Mouse (Mus musculus) lung, embryonic 16.5 days (tissue): ENCODE results near the gene Lin9. TPM values are rescaled to one million over a fixed set of nuclear protein-coding genes. Genes with fewer than 3 reads are reported as not detected.
"Not testable (repeated sequence)": the region's sequence is repeated elsewhere in the genome, so short reads cannot be mapped to it uniquely, and the experiment has no call there.

Source experiments
- ATAC-seq: fragments of 200-750 bp; cut with Nextera tagmentation; 2 replicates; pipeline ENCODE4 v1.8.0; 2017; ENCODE audit warnings: low read depth, mild to moderate bottlenecking, moderate library complexity
- H3K27ac ChIP-seq: fragments of 300-500 bp; sonication (generic); 2 replicates; pipeline ENCODE4 v1.5.1; 2014; ENCODE audit warnings: mild to moderate bottlenecking, control low read depth, low read length
- H3K27me3 ChIP-seq: fragments of 300-500 bp; sonication (generic); 2 replicates; pipeline ENCODE4 v1.6.1; 2014; ENCODE audit warnings: low read depth, low read length, mixed read lengths; ENCODE audit not compliant: control insufficient read depth, insufficient read depth
- H3K36me3 ChIP-seq: fragments of 300-500 bp; sonication (generic); 2 replicates; pipeline ENCODE4 v1.6.1; 2014; ENCODE audit warnings: low read length; ENCODE audit not compliant: control insufficient read depth, insufficient read depth
- H3K4me1 ChIP-seq: fragments of 300-500 bp; sonication (generic); replicated peaks from 2 replicates; pipeline ENCODE4 v1.6.1; 2014; ENCODE audit warnings: low read length, mixed read lengths; ENCODE audit not compliant: control insufficient read depth, insufficient read depth
- H3K4me2 ChIP-seq: fragments of 300-500 bp; sonication (generic); 2 replicates; pipeline ENCODE4 v1.6.1; 2014; ENCODE audit warnings: low read depth, low read length, control low read depth
- H3K4me3 ChIP-seq: fragments of 300-500 bp; sonication (generic); 2 replicates; pipeline ENCODE4 v1.5.1; 2014; ENCODE audit warnings: mild to moderate bottlenecking, low read length, control low read depth
- H3K9ac ChIP-seq: fragments of 300-500 bp; sonication (generic); 2 replicates; pipeline ENCODE4 v1.6.1; 2014; ENCODE audit warnings: low read length, control low read depth
- H3K9me3 ChIP-seq: fragments of 300-500 bp; sonication (generic); 2 replicates; pipeline ENCODE4 v1.6.1; 2016; ENCODE audit warnings: low read length; ENCODE audit not compliant: control insufficient read depth
- WGBS: fragments of 180-500 bp; shearing (Covaris S2); extraction: QIAGEN DNeasy Blood & Tissue Kit; methylation state at CpG from one replicate; pipeline ENCODE4 v1.1.7; 2014; 5-methylcytosine and 5-hydroxymethylcytosine counted together
- polyA plus RNA-seq: library from polyadenylated mRNA; unstranded; fragments of >200 nt; fragmentation: Nextera tagmentation; extraction: Ambion mirVana; gene quantifications from 2 replicates; pipeline ENCODE4 v1.2.1, GENCODE M21; 2015

The Lin9 gene
- polyA plus RNA-seq = 19.8 and 22.3 TPM in 2 replicates

GRCm38 (mm10) chr1:180641137-180641517 lies at the start of gene Lin9:
TSS of gene Lin9 (plus strand) at chr1:180641150.
- peak; percentile 95 for ATAC-seq

GRCm38 (mm10) chr1:180600578-180600977 lies 40.4 kb upstream of the Lin9 start:
- ATAC-seq = no peak
- H3K9ac ChIP-seq = no peak overlapping the region
- no peak overlapping the region for H3K4me2 ChIP-seq
- no peak overlapping the region for H3K27ac ChIP-seq
- WGBS = 88% methylated on average over 6 of the region's 6 CpGs
- no peaks in the 10 kb centered on the region for H3K27me3 ChIP-seq
- no peaks in the 10 kb centered on the region for H3K4me1 ChIP-seq
- no peaks in the 10 kb centered on the region for H3K9me3 ChIP-seq
- no peak overlapping the region for H3K4me3 ChIP-seq
- peaks cover 47% of the 10 kb centered on the region for H3K36me3 ChIP-seq

More at GRCm38 (mm10) chr1:180641137-180641517, at the start of gene Lin9:
- Histone ChIP-seq H3K27me3 (no peaks in the 10 kb centered on the region), H3K4me3 (peak within 1 kb of the TSS; percentile 80), H3K9me3 (no peaks in the 10 kb centered on the region), H3K27ac (peak within 1 kb of the TSS; percentile 95), H3K36me3 (no peaks in the 10 kb centered on the region), H3K4me1 (peaks cover 19% of the 10 kb centered on the region), H3K9ac (peak within 1 kb of the TSS; percentile 99), H3K4me2 (peak within 1 kb of the TSS; percentile 73)
- 0% methylated on average over 41 of the region's 47 CpGs for WGBS

DNA sequence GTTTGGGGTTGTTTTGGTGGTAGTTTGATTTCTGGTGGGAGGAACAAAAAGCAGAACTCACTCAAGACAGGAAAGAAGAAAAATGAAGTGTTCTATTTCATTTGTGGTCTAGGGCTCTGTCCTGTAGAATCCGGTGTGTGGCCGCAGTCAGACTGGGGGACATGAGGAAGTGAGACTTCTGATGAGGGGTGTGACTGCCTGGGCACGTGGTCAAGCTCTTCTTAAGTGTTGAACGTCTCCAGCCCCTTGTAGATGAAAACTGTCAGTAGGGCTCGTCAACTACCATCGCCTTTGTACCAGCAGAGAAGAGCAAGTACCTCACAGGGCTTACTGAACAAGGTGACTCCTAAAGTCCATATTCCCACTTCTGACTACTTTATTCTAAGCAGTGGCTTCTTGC lies 39.1 kb upstream of the Lin9 start:
- no peaks in the 10 kb centered on the region for H3K4me1 ChIP-seq
- ATAC-seq = no peak
- H3K9me3 ChIP-seq = no peaks in the 10 kb centered on the region
- no peak overlapping the region for H3K9ac ChIP-seq
- no peak overlapping the region for H3K4me2 ChIP-seq
- H3K27me3 ChIP-seq = no peaks in the 10 kb centered on the region
- H3K27ac ChIP-seq = no peak overlapping the region
- H3K36me3 ChIP-seq = peaks cover 38% of the 10 kb centered on the region
- WGBS = 80% methylated on average over 6 of the region's 6 CpGs
- no peak overlapping the region for H3K4me3 ChIP-seq

GRCm38 (mm10) chr1:180604579-180604978 lies 36.4 kb upstream of the Lin9 start:
- WGBS = 70% methylated on average over 4 of the region's 4 CpGs
- no peaks in the 10 kb centered on the region for H3K27me3 ChIP-seq
- H3K36me3 ChIP-seq = peaks cover 17% of the 10 kb centered on the region; the same call in 1 of the 2 replicates
- H3K4me3 ChIP-seq = no peak overlapping the region
- H3K4me2 ChIP-seq = no peak overlapping the region
- H3K9ac ChIP-seq = no peak overlapping the region
- no peaks in the 10 kb centered on the region for H3K9me3 ChIP-seq
- no peak for ATAC-seq
- no peak overlapping the region for H3K27ac ChIP-seq
- H3K4me1 ChIP-seq = no peaks in the 10 kb centered on the region

GRCm38 (mm10) chr1:180606106-180606505 lies 34.8 kb upstream of the Lin9 start:
- no peak for ATAC-seq
- H3K27ac ChIP-seq = no peak overlapping the region
- H3K36me3 ChIP-seq = peaks cover 10% of the 10 kb centered on the region; the same call in 1 of the 2 replicates
- no peak overlapping the region for H3K4me3 ChIP-seq
- WGBS = 45% methylated on average over 3 of the region's 3 CpGs
- H3K4me2 ChIP-seq = no peak overlapping the region
- H3K4me1 ChIP-seq = no peaks in the 10 kb centered on the region
- H3K27me3 ChIP-seq = no peaks in the 10 kb centered on the region
- no peak overlapping the region for H3K9ac ChIP-seq
- 0 out of 2 replicates have a peak, but pooled peaks cover 2% of the 10 kb centered on the region for H3K9me3 ChIP-seq

DNA sequence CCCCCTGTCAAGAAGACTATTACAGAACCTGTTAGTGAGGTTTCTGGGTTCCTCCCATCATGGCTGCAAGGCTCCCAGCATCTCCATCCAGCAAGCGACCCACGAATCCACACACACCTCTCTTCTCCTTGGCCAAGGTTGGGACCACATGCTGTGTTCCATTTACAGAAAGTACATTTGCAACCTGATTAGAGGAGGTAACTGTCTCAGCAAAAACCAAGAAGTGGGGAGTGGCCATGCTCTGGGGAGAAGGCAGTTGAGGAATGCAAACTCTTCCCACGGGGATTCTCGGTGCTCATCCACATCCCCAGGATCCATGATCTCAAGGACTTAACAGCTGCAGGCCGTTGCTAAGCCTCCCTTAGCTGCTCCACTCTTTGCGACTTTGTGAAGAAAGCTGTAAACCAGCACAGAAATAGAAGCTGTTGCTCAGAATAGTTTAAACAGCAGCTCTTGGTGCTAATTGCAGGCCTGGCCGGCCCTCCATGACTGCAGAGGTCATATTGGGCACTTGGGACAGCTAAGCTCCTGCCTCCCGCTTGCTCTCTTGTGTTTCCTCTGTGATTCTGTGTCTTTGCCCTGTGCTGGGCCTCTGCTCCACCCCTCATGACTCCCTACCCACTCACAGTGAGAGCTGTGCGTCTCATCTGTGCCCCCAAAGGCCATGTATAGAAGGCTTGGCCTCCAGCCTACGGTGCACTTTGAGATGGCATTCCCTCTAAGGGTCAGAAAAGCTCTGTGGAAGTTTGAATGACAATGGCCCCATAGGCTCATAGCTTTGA lies 34.0 kb upstream of the Lin9 start:
- ATAC-seq = no peak
- Histone ChIP-seq H3K9ac (no peak overlapping the region), H3K4me3 (no peak overlapping the region), H3K4me1 (no peaks in the 10 kb centered on the region), H3K27me3 (no peaks in the 10 kb centered on the region), H3K9me3 (0 out of 2 replicates have a peak, but pooled peaks cover 2% of the 10 kb centered on the region), H3K27ac (no peak overlapping the region), H3K4me2 (no peak overlapping the region), H3K36me3 (peaks cover 6% of the 10 kb centered on the region; the same call in 1 of the 2 replicates)
- WGBS = 76% methylated on average over 10 of the region's 10 CpGs

DNA sequence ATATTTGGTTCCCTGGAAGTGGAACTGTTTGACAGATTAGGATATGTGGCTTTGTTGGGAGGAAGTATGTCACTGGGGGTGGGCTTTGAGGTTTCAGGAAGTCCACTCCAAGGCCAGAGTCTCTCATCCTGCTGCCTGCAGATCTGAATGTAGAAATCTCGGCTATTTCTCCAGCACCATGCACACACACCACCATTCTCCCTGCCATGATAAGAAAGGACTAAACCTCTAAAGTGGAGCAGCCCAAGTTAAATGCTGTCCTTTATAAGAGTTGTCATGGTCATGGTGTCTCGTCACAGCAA lies 33.4 kb upstream of the Lin9 start:
- no peaks in the 10 kb centered on the region for H3K27me3 ChIP-seq
- peaks cover 6% of the 10 kb centered on the region; the same call in 1 of the 2 replicates for H3K36me3 ChIP-seq
- WGBS = 77% methylated on average over 2 of the region's 2 CpGs
- H3K4me2 ChIP-seq = no peak overlapping the region
- 0 out of 2 replicates have a peak, but pooled peaks cover 2% of the 10 kb centered on the region for H3K9me3 ChIP-seq
- no peak for ATAC-seq
- no peaks in the 10 kb centered on the region for H3K4me1 ChIP-seq
- no peak overlapping the region for H3K9ac ChIP-seq
- H3K4me3 ChIP-seq = no peak overlapping the region
- no peak overlapping the region for H3K27ac ChIP-seq

- not testable (repeated sequence) for H3K4me1 ChIP-seq, ATAC-seq, H3K36me3 ChIP-seq, H3K4me2 ChIP-seq, H3K27me3 ChIP-seq, H3K27ac ChIP-seq, H3K9me3 ChIP-seq, H3K9ac ChIP-seq, H3K4me3 ChIP-seq
- WGBS = 91% methylated on average over 11 of the region's 14 CpGs
Observed at GRCm38 (mm10) chr1:180611842-180612241, 29.1 kb upstream of the Lin9 start.

- Histone ChIP-seq H3K27me3 (no peaks in the 10 kb centered on the region), H3K9me3 (no peaks in the 10 kb centered on the region), H3K4me1 (no peaks in the 10 kb centered on the region), H3K4me2 (no peak overlapping the region), H3K36me3 (no peaks in the 10 kb centered on the region), H3K27ac (no peak overlapping the region), H3K9ac (no peak overlapping the region), H3K4me3 (no peak overlapping the region)
- WGBS = 96% methylated on average over 3 of the region's 3 CpGs
- ATAC-seq = no peak
Observed at GRCm38 (mm10) chr1:180616762-180617161, 24.2 kb upstream of the Lin9 start.
